Mouse (Mus musculus): ENCODE measurements at regions not wholly inside any gene's neighbourhood (a gene's known extent, or its start where the extent isn't known, plus 50 kb on each side); places are given as distances from the start of the nearest gene placed in this dataset.

- no peak overlapping the region for H3K27ac ChIP-seq (replicated peaks in 1 of 2; ENCODE audit: control insufficient read depth in 1 of 2, insufficient read depth in 1 of 2, low read depth in 2 of 2, low read length in 2 of 2)
- H3K4me1 ChIP-seq (ENCODE audit: control insufficient read depth in 2 of 2, insufficient read depth in 2 of 2, low read length in 2 of 2): no peaks in the 10 kb centered on the region
- H3K4me2 ChIP-seq (ENCODE audit: low read length): peak overlapping the region; percentile 61
- 44% methylated on average over 22 of the region's 22 CpGs for WGBS
- H3K9ac ChIP-seq (ENCODE audit: low read length): peak overlapping the region; percentile 50
- no peaks in the 10 kb centered on the region for H3K27me3 ChIP-seq (ENCODE audit: control insufficient read depth, insufficient read depth, low read length)
- H3K9me3 ChIP-seq (ENCODE audit: control insufficient read depth, low read length): no peaks in the 10 kb centered on the region
- no peaks in the 10 kb centered on the region for H3K36me3 ChIP-seq (ENCODE audit: control insufficient read depth, insufficient read depth, low read length)
- H3K4me3 ChIP-seq (ENCODE audit: control insufficient read depth in 1 of 2, insufficient read depth in 1 of 2, low read depth in 1 of 2, low read length in 2 of 2): peak overlapping the region in 1 of 2 experiments; percentile 22; a peak in 2 of 4 replicates
- ATAC-seq (ENCODE audit: insufficient number of reproducible peaks, insufficient read depth, low FRiP score, low read depth): no peak
Observed at GRCm38 (mm10) chr3:144366976-144367765, 162.2 kb upstream of the Lmo4 start.

- no peaks in the 10 kb centered on the region for H3K9me3 ChIP-seq (ENCODE audit: control insufficient read depth, low read length)
- H3K4me3 ChIP-seq (ENCODE audit: control insufficient read depth in 1 of 2, insufficient read depth in 1 of 2, low read depth in 1 of 2, low read length in 2 of 2): no peak overlapping the region
- H3K36me3 ChIP-seq (ENCODE audit: control insufficient read depth, insufficient read depth, low read length): no peaks in the 10 kb centered on the region
- H3K9ac ChIP-seq (ENCODE audit: low read length): no peak overlapping the region
- H3K27ac ChIP-seq (replicated peaks in 1 of 2; ENCODE audit: control insufficient read depth in 1 of 2, insufficient read depth in 1 of 2, low read depth in 2 of 2, low read length in 2 of 2): no peak overlapping the region
- no peaks in the 10 kb centered on the region for H3K4me1 ChIP-seq (ENCODE audit: control insufficient read depth in 2 of 2, insufficient read depth in 2 of 2, low read length in 2 of 2)
- 76% methylated on average over 4 of the region's 4 CpGs for WGBS
- ATAC-seq (ENCODE audit: insufficient number of reproducible peaks, insufficient read depth, low FRiP score, low read depth): no peak
- H3K4me2 ChIP-seq (ENCODE audit: low read length): no peak overlapping the region
- no peaks in the 10 kb centered on the region for H3K27me3 ChIP-seq (ENCODE audit: control insufficient read depth, insufficient read depth, low read length)
Observed at GRCm38 (mm10) chr3:144365894-144366293, 160.9 kb upstream of the Lmo4 start.

- 56% methylated on average over 10 of the region's 10 CpGs for WGBS
- ATAC-seq (ENCODE audit: insufficient number of reproducible peaks, insufficient read depth, low FRiP score, low read depth): no peak
- H3K9ac ChIP-seq (ENCODE audit: low read length): no peak overlapping the region
- no peak overlapping the region for H3K4me3 ChIP-seq (ENCODE audit: control insufficient read depth in 1 of 2, insufficient read depth in 1 of 2, low read depth in 1 of 2, low read length in 2 of 2)
- no peaks in the 10 kb centered on the region for H3K9me3 ChIP-seq (ENCODE audit: control insufficient read depth, low read length)
- H3K36me3 ChIP-seq (ENCODE audit: control insufficient read depth, insufficient read depth, low read length): no peaks in the 10 kb centered on the region
- no peaks in the 10 kb centered on the region for H3K27me3 ChIP-seq (ENCODE audit: control insufficient read depth, insufficient read depth, low read length)
- no peak overlapping the region for H3K27ac ChIP-seq (replicated peaks in 1 of 2; ENCODE audit: control insufficient read depth in 1 of 2, insufficient read depth in 1 of 2, low read depth in 2 of 2, low read length in 2 of 2)
- H3K4me2 ChIP-seq (ENCODE audit: low read length): no peak overlapping the region
- H3K4me1 ChIP-seq (ENCODE audit: control insufficient read depth in 2 of 2, insufficient read depth in 2 of 2, low read length in 2 of 2): no peaks in the 10 kb centered on the region
Observed at GRCm38 (mm10) chr3:144362472-144362871, 157.5 kb upstream of the Lmo4 start.

DNA sequence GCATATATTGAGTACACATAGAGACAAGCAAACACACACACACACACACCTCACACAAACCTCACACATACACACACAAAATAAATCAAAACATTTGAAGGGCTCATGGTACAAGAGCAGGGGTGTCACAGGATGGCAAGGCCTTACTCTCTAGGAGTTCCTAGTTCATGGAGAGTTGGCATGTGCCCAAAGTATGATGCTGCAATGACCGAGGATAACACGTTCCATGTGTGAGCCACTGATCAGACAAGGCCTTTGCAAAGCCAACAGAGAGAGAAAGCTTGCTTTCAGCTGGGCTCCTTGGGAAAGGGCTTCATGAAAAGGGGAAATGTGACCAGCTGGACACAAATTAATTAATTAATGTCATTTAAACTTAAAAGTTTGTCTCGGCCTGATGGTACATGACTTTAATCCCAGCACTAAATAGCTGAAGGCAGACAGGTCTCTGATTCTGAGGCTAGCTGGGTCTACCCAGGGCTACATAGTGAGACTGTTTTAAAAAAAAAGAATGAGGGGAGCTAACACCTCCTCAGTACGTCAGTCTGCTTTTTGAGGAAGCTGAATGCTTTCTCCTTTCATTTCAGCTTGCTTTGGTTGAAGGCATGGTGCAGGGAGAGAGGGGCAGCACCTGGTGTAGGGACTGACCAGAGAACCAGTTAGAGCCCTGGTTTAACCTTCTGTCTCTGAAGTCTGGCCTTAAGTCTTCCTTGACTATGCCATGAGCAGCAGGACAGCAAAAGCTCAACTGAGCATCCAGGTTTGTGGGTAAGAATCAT, 156.4 kb upstream of the Lmo4 start:
- H3K27ac ChIP-seq (replicated peaks in 1 of 2; ENCODE audit: control insufficient read depth in 1 of 2, insufficient read depth in 1 of 2, low read depth in 2 of 2, low read length in 2 of 2): no peak overlapping the region
- H3K4me3 ChIP-seq (ENCODE audit: control insufficient read depth in 1 of 2, insufficient read depth in 1 of 2, low read depth in 1 of 2, low read length in 2 of 2): no peak overlapping the region
- H3K4me2 ChIP-seq (ENCODE audit: low read length): no peak overlapping the region
- ATAC-seq (ENCODE audit: insufficient number of reproducible peaks, insufficient read depth, low FRiP score, low read depth): no peak
- 75% methylated on average over 4 of the region's 4 CpGs for WGBS
- no peaks in the 10 kb centered on the region for H3K9me3 ChIP-seq (ENCODE audit: control insufficient read depth, low read length)
- H3K36me3 ChIP-seq (ENCODE audit: control insufficient read depth, insufficient read depth, low read length): no peaks in the 10 kb centered on the region
- H3K9ac ChIP-seq (ENCODE audit: low read length): no peak overlapping the region
- no peaks in the 10 kb centered on the region for H3K27me3 ChIP-seq (ENCODE audit: control insufficient read depth, insufficient read depth, low read length)
- H3K4me1 ChIP-seq (ENCODE audit: control insufficient read depth in 2 of 2, insufficient read depth in 2 of 2, low read length in 2 of 2): no peaks in the 10 kb centered on the region

DNA sequence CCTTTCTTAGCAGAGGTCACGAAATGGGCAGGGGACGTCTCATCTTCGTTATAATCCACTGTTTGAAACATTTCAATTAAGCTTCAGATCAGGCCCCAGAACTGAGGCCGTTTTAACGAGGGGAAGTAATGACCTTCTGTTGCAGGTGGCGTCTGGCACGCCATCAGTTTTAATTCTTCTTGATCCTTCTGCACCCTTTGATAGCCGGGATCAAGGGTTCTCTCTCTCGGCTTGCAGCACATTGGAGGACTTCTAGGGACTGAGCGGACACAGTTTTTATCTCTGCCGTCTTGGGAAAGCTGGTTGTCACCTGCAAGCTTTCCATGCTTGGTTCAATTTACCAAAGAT, 151.9 kb upstream of the Lmo4 start:
- no peak for ATAC-seq (ENCODE audit: insufficient number of reproducible peaks, insufficient read depth, low FRiP score, low read depth)
- Histone ChIP-seq H3K36me3 (ENCODE audit: control insufficient read depth, insufficient read depth, low read length) (no peaks in the 10 kb centered on the region), H3K27ac (replicated peaks in 1 of 2; ENCODE audit: control insufficient read depth in 1 of 2, insufficient read depth in 1 of 2, low read depth in 2 of 2, low read length in 2 of 2) (no peak overlapping the region), H3K4me2 (ENCODE audit: low read length) (no peak overlapping the region), H3K4me3 (ENCODE audit: control insufficient read depth in 1 of 2, insufficient read depth in 1 of 2, low read depth in 1 of 2, low read length in 2 of 2) (no peak overlapping the region), H3K9ac (ENCODE audit: low read length) (no peak overlapping the region), H3K9me3 (ENCODE audit: control insufficient read depth, low read length) (no peaks in the 10 kb centered on the region), H3K4me1 (ENCODE audit: control insufficient read depth in 2 of 2, insufficient read depth in 2 of 2, low read length in 2 of 2) (no peaks in the 10 kb centered on the region), H3K27me3 (ENCODE audit: control insufficient read depth, insufficient read depth, low read length) (no peaks in the 10 kb centered on the region)
- WGBS: 71% methylated on average over 11 of the region's 11 CpGs

DNA sequence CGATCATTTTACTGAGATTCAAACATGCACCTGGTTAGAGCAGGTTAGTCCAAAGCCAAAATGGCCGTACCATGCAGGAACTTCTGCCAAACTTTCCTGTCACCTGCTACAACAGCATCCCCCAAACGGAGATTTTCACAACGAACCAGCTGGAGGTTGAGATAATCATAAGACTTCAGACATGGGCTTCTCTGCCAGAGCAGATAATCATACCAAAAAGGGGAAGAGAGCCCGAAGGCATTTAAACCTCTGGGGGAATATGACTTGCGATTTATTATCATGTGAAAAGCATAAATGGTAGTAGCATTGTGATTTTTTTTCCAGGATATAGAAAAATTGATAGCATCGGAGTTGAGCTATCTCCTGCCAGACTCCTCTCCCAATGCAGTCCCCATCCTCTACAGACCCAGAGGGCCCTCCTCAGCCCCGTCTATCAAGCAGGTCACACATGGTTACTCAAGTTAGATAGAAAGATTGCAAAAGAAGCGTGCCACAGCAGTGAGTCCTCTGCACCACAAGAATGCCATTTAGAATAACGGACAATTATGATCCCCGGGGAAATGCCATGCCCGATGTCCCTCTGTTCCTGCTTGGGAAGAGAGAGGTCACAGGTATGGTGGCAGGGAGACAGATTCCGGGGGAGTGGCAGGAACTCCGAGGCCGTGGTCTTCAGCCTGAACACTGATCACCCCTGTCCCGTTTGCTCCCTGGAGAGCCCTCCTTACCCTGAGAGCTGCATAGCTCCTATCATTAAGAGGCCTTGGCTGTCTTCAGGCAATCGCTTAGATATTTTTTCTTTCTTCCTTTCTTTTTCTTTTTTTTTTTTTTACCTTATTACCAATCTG, 151.3 kb upstream of the Lmo4 start:
- Histone ChIP-seq H3K9ac (ENCODE audit: low read length) (no peak overlapping the region), H3K9me3 (ENCODE audit: control insufficient read depth, low read length) (no peaks in the 10 kb centered on the region)
- WGBS: 75% methylated on average over 17 of the region's 17 CpGs

DNA sequence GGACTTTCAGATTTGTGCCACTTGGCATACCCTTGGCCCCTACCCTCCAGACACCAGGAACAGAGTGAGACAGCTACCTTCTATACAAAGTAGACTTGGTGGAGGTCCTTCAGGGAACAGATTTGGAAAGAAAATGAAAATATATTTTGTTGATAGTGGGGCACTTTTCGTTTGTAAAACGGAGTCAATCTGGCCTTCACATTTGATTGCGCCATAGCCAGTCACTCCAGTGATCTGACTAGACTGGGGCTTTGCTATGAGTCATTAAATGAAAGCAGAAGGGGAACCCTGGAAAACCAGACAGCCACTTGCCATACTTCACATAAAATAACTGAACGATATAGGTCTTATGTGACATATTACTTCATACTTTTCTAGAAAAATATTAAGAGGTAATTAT, 147.5 kb upstream of the Lmo4 start:
- Histone ChIP-seq H3K27ac (replicated peaks in 1 of 2; ENCODE audit: control insufficient read depth in 1 of 2, insufficient read depth in 1 of 2, low read depth in 2 of 2, low read length in 2 of 2) (no peak overlapping the region), H3K4me2 (ENCODE audit: low read length) (no peak overlapping the region), H3K4me3 (ENCODE audit: control insufficient read depth in 1 of 2, insufficient read depth in 1 of 2, low read depth in 1 of 2, low read length in 2 of 2) (no peak overlapping the region), H3K9ac (ENCODE audit: low read length) (no peak overlapping the region), H3K4me1 (ENCODE audit: control insufficient read depth in 2 of 2, insufficient read depth in 2 of 2, low read length in 2 of 2) (no peaks in the 10 kb centered on the region), H3K9me3 (ENCODE audit: control insufficient read depth, low read length) (no peaks in the 10 kb centered on the region), H3K36me3 (ENCODE audit: control insufficient read depth, insufficient read depth, low read length) (no peaks in the 10 kb centered on the region), H3K27me3 (ENCODE audit: control insufficient read depth, insufficient read depth, low read length) (no peaks in the 10 kb centered on the region)
- WGBS: 89% methylated on average over 4 of the region's 4 CpGs
- no peak for ATAC-seq (ENCODE audit: insufficient number of reproducible peaks, insufficient read depth, low FRiP score, low read depth)

More for the DNA sequence above, 151.3 kb upstream of the Lmo4 start:
- Histone ChIP-seq H3K4me3 (ENCODE audit: control insufficient read depth in 1 of 2, insufficient read depth in 1 of 2, low read depth in 1 of 2, low read length in 2 of 2) (no peak overlapping the region), H3K27me3 (ENCODE audit: control insufficient read depth, insufficient read depth, low read length) (no peaks in the 10 kb centered on the region), H3K4me2 (ENCODE audit: low read length) (no peak overlapping the region), H3K27ac (replicated peaks in 1 of 2; ENCODE audit: control insufficient read depth in 1 of 2, insufficient read depth in 1 of 2, low read depth in 2 of 2, low read length in 2 of 2) (no peak overlapping the region), H3K36me3 (ENCODE audit: control insufficient read depth, insufficient read depth, low read length) (no peaks in the 10 kb centered on the region), H3K4me1 (ENCODE audit: control insufficient read depth in 2 of 2, insufficient read depth in 2 of 2, low read length in 2 of 2) (no peaks in the 10 kb centered on the region)
- ATAC-seq (ENCODE audit: insufficient number of reproducible peaks, insufficient read depth, low FRiP score, low read depth): no peak
